Mouse (Mus musculus): ENCODE data around the gene Slc35c1.
"Not testable (repeated sequence)": the region's sequence is repeated elsewhere in the genome, so short reads cannot be mapped to it uniquely, and the experiment has no call there.

- not testable (repeated sequence) for TF ChIP-seq CTCF (IDR thresholded peaks at IDR 0.05; ENCODE audit: extremely low read depth, insufficient read length, insufficient replicate concordance, low read depth, low read length); POLR2A (IDR thresholded peaks at IDR 0.05; ENCODE audit: low read depth, low read length)
Measured at GRCm38 (mm10) chr2:92476580-92476979, 16.2 kb upstream of the Slc35c1 start.
